Mouse (Mus musculus): ENCODE data around the gene B4galt5.

The B4galt5 gene

GRCm38 (mm10) chr2:167305382-167306272 lies 43.4 kb downstream of the B4galt5 start:
- no peak for DNase-seq (ENCODE audit: extremely low read depth, low read depth, low spot score)

GRCm38 (mm10) chr2:167304651-167305381 lies 44.2 kb downstream of the B4galt5 start:
- no peak for DNase-seq (ENCODE audit: extremely low read depth, low read depth, low spot score)

- no peak for DNase-seq (ENCODE audit: extremely low read depth, low read depth, low spot score)
These were observed 45.2 kb downstream of the B4galt5 start for GRCm38 (mm10) chr2:167303806-167304205.

- no peak for DNase-seq (ENCODE audit: extremely low read depth, low read depth, low spot score)
These were observed 45.8 kb downstream of the B4galt5 start for GRCm38 (mm10) chr2:167303196-167303595.

- DNase-seq (ENCODE audit: extremely low read depth, low read depth, low spot score): no peak
These were observed 46.3 kb downstream of the B4galt5 start for GRCm38 (mm10) chr2:167302641-167303040.

- no peak for DNase-seq (ENCODE audit: extremely low read depth, low read depth, low spot score)
These were observed 47.0 kb downstream of the B4galt5 start for GRCm38 (mm10) chr2:167302031-167302430.

GRCm38 (mm10) chr2:167301601-167302000 lies 47.4 kb downstream of the B4galt5 start:
- no peak for DNase-seq (ENCODE audit: extremely low read depth, low read depth, low spot score)

GRCm38 (mm10) chr2:167300943-167301497 lies 48.0 kb downstream of the B4galt5 start:
- DNase-seq (ENCODE audit: extremely low read depth, low read depth, low spot score): no peak

GRCm38 (mm10) chr2:167299861-167300667 lies 48.9 kb downstream of the B4galt5 start:
- no peak for DNase-seq (ENCODE audit: extremely low read depth, low read depth, low spot score)

- DNase-seq (ENCODE audit: extremely low read depth, low read depth, low spot score): no peak
These were observed 50.0 kb downstream of the B4galt5 start for GRCm38 (mm10) chr2:167298729-167299705.

- DNase-seq (ENCODE audit: extremely low read depth, low read depth, low spot score): no peak
These were observed 51.0 kb downstream of the B4galt5 start for GRCm38 (mm10) chr2:167297985-167298384.

- no peak for DNase-seq (ENCODE audit: extremely low read depth, low read depth, low spot score)
These were observed 54.1 kb downstream of the B4galt5 start for GRCm38 (mm10) chr2:167294926-167295325.

GRCm38 (mm10) chr2:167294216-167294615 lies 54.8 kb downstream of the B4galt5 start:
- no peak for DNase-seq (ENCODE audit: extremely low read depth, low read depth, low spot score)

- DNase-seq (ENCODE audit: extremely low read depth, low read depth, low spot score): no peak
These were observed 55.5 kb downstream of the B4galt5 start for GRCm38 (mm10) chr2:167293289-167294085.

- no peak for DNase-seq (ENCODE audit: extremely low read depth, low read depth, low spot score)
These were observed 56.1 kb downstream of the B4galt5 start for GRCm38 (mm10) chr2:167292854-167293253.

GRCm38 (mm10) chr2:167292151-167292591 lies 56.8 kb downstream of the B4galt5 start:
- DNase-seq (ENCODE audit: extremely low read depth, low read depth, low spot score): no peak

- no peak for DNase-seq (ENCODE audit: extremely low read depth, low read depth, low spot score)
These were observed 57.3 kb downstream of the B4galt5 start for GRCm38 (mm10) chr2:167291656-167292055.

- DNase-seq (ENCODE audit: extremely low read depth, low read depth, low spot score): no peak
These were observed 67.5 kb downstream of the B4galt5 start for GRCm38 (mm10) chr2:167281461-167281860.

- no peak for DNase-seq (ENCODE audit: extremely low read depth, low read depth, low spot score)
These were observed 68.0 kb downstream of the B4galt5 start for GRCm38 (mm10) chr2:167280986-167281310.
